Mouse (Mus musculus): Measurements from ENCODE around the gene Ackr3.

- TF ChIP-seq CTCF (IDR thresholded peaks at IDR 0.05; ENCODE audit: low read depth) = no peak
- TF ChIP-seq EP300 (optimal IDR thresholded peaks at IDR 0.05) = no peak
Observed at GRCm38 (mm10) chr1:90174338-90174737, 29.4 kb upstream of the Ackr3 start.
